Mouse (Mus musculus): ENCODE measurements around the gene Ndufa10.

Ndufa10 gene

GRCm38 (mm10) chr1:92430991-92431390, 42.7 kb downstream of the Ndufa10 start:
- DNase-seq = no peak

GRCm38 (mm10) chr1:92424714-92425113, 48.9 kb downstream of the Ndufa10 start:
- no peak for DNase-seq

- no peak for DNase-seq
Observed at GRCm38 (mm10) chr1:92405131-92405530, 68.5 kb downstream of the Ndufa10 start.

- no peak for DNase-seq
Observed at GRCm38 (mm10) chr1:92400556-92400955, 73.1 kb downstream of the Ndufa10 start.

GRCm38 (mm10) chr1:92398601-92399000, 75.1 kb downstream of the Ndufa10 start:
- DNase-seq = no peak

DNA sequence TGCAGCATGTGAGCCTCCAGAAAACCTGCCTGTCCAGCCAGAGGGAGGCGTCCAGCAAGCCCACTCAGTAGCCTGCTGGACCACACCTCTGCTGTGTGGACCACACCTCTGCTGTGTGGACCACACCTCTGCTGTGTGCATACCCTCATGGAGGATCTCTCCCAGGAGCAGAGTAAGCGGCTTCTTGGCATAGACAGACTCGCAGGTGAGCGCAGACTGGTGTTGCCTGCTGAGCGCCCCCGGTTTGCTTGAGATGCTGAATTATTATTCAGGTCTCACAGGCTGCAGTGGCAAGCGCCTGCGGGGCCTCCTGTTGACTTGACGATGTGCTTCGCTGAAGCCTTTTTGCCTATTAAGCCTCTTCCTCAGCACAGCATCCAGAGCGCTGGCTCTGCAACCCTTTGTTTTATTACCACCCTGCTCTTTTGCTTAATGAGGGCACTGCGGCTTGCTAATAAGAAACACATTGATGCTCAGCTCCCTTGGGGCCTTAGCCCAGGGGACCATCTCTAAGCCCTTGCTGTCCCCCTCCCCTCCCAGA, 76.1 kb downstream of the Ndufa10 start:
- no peak for DNase-seq

- no peak for DNase-seq
Observed at GRCm38 (mm10) chr1:92394279-92394678, 79.4 kb downstream of the Ndufa10 start.

DNA sequence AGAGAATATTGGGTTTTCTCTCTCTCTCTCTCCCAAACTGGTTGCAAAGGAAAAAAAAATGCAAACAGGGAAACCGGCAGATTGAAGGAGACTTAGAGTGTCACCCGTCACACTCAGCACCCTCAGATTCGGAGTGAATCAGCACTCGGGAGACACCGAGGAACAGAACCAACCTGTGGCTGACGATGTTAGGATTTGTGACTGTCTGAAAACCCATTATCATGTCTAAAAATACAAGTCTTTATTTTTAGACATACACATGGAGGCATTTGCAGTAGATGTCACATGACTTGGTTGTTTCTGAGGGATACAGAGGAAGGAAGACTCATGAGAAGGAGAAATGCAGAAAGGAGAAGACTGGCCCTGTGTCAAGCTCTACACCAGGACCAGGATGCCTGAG, 80.5 kb downstream of the Ndufa10 start:
- DNase-seq = no peak
